Mouse (Mus musculus) bone marrow, adult 2 months (tissue): ENCODE measurements around the gene Itprid1.

Experiments used
- CTCF ChIP-seq: fragments of 200-500 bp; IDR thresholded peaks from 2 replicates; pipeline ENCODE4 v1.5.1; 2011; ENCODE audit warnings: low read length, control low read depth; ENCODE audit not compliant: control insufficient read depth, insufficient read depth
- POLR2A ChIP-seq: fragments of 200-500 bp; IDR thresholded peaks from 2 replicates; pipeline ENCODE4 v1.6.1; 2011; ENCODE audit warnings: low read depth, mild to moderate bottlenecking, control low read depth, low read length, borderline replicate concordance; ENCODE audit not compliant: control insufficient read depth

DNA sequence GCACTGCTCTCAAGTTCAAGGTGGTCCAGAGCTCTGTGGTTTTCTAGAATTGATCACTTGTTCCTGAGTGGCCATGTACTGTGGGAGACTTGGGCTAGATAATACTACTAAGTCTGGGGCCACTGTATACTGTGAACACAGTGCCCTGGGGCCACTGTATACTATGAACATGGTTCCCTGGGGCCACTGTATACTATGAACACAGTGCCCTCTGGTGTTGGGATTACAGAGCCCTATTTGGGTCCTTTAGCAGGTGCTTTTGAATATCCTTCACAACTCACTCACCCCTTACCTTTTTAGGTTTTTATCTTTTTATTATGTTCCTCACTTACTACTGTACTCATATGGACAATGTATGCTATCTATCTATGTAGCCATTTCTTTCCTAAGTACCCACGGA lies 24.3 kb upstream of the Itprid1 start:
- TF ChIP-seq CTCF: no peak
- no peak for TF ChIP-seq POLR2A
